21 mouse cellular contexts compared by ENCODE assay signal in the genomic region with DNA sequence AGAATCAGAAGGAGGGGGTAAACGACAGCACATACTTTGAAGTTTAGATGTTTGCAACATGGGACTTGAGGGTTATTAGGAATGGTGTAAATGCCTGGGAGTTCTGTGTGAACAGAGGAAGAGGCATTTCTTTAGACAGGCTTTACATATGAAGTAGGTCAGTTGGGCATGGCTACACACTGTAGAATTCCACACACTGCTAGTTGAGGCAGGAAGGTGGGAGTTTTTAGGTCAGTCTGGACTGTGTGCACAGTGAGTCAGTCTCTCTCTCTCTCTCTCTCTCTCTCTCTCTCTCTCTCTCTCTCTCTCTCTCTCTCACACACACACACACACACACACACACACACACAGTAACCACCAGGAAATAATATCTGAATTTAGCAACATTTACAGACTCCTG. TPM values are rescaled to one million over a fixed set of nuclear protein-coding genes. Genes with fewer than 3 reads are reported as not detected.
"Had no signal": no experiment of that assay in that cellular context is flagged by ENCODE, and none has a peak within 500 bp of the region (broad histone marks: within the 10 kb centered on the region; RNA-seq: fewer than 3 reads in every experiment).

No protein-coding gene starts in this region.

- H3K9ac ChIP-seq: lung, embryonic 15.5 days; midbrain, embryonic 12.5 days; neural tube, embryonic 13.5 days; neural tube, embryonic 15.5 days had no signal

- H3K4me2 ChIP-seq: lung, embryonic 15.5 days; midbrain, embryonic 12.5 days; neural tube, embryonic 13.5 days; neural tube, embryonic 15.5 days had no signal

- H3K9me3 ChIP-seq: lung, embryonic 15.5 days; midbrain, embryonic 10.5 days; midbrain, embryonic 12.5 days; neural tube, embryonic 13.5 days; neural tube, embryonic 15.5 days had no signal

- H3K4me1 ChIP-seq: lung, embryonic 15.5 days; midbrain, embryonic 10.5 days; midbrain, embryonic 12.5 days; neural tube, embryonic 13.5 days; neural tube, embryonic 15.5 days had no signal

- DNase-seq: midbrain, embryonic 14.5 days; retina, postnatal 1 day; right cerebral cortex, adult 18-20 months; right cerebral cortex, postnatal 25 days; right cerebral cortex, postnatal 4 days; spleen, adult 18-20 months; thymus, adult 2 months; thymus, postnatal 25 days; thymus, postnatal 4 days had no signal

- H3K4me3 ChIP-seq: lung, embryonic 15.5 days; midbrain, embryonic 10.5 days; midbrain, embryonic 12.5 days; myocyte; neural tube, embryonic 13.5 days; neural tube, embryonic 15.5 days had no signal

- H3K27ac ChIP-seq: lung, embryonic 15.5 days; midbrain, embryonic 10.5 days; midbrain, embryonic 12.5 days; neural tube, embryonic 13.5 days; neural tube, embryonic 15.5 days had no signal

- ATAC-seq: midbrain, embryonic 16.5 days had no signal

- H3K36me3 ChIP-seq: lung, embryonic 15.5 days; midbrain, embryonic 10.5 days; midbrain, embryonic 12.5 days; neural tube, embryonic 13.5 days; neural tube, embryonic 15.5 days had no signal

- H3K27me3 ChIP-seq: lung, embryonic 15.5 days; midbrain, embryonic 12.5 days; neural tube, embryonic 13.5 days; neural tube, embryonic 15.5 days had no signal

RNA-seq across cellular contexts. Expression of a gene that starts 31.2 kb away (rescaled TPM):
- total RNA-seq: megakaryocyte, adult 5-6 weeks; megakaryocyte-erythroid progenitor cell, adult 5-6 weeks had no signal
- polyA plus RNA-seq: midbrain, embryonic 10.5 days; midbrain, embryonic 12.5 days; midbrain, embryonic 16.5 days; myocyte; neural tube, embryonic 11.5 days; small intestine, adult 2 months; urinary bladder, adult 2 months had no signal
